In the genomic region with DNA sequence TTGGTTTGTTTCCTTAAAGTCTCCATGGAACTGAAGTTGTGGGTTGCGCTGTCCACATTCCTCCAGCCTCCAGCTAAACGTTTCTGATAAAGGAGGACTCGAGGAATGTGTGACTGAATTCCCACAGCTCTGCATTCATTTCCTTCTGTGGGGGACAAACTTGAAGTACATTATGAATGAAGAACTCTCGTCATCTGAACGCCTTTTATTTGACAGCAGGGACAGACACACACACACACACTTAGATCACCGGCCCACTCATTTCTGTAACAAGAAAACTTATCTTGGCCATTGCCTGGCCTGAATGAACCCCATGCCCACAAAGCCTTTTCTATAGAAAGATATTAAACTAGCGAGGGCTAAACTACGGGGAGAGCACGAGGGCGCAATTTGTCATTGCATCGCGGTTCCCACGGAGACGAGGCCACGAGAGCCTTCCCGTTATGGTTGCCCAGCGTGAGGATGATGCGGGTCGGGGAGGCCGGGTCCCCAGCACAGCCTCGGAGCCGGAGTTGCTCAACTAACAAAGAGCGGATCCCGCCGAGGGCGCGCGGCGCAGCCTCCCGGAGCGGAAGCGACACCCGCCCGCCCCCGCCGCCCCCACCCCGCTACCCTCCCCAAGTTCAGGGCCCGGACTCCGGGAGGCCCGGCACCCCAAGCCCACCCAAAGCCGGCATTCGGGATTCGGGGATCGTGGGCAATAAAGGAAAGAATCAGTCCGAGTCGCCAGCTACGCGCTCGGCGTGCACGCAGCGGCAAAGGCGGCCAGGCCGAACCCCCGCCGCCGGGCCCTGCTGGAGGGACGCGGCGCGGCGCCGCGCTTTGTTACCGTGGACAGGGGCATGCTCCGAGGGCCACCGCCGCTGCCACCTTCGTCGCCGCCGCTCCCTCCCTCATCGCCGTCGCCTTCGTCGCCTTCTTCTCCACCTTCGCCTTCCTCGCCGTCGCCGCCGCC, we compare ENCODE assay signal across 8 mouse cellular contexts. TPM values are rescaled to one million over a fixed set of nuclear protein-coding genes. Genes with fewer than 3 reads are reported as not detected.
DNase-seq lines count a peak whose midpoint lies in the region; ATAC-seq and TF ChIP-seq lines count a peak whose summit lies in the region.

No protein-coding gene starts in this region.

- H3K4me2 ChIP-seq in forebrain, postnatal 0 days (ENCODE audit: low read depth): peak overlapping the region; percentile 62
- peak overlapping the region; percentile 83 for H3K4me2 ChIP-seq in hindbrain, embryonic 13.5 days
- peak overlapping the region; percentile 80 for H3K4me2 ChIP-seq in limb, embryonic 13.5 days (replicated peaks)
- peak overlapping the region; percentile 76 for H3K4me2 ChIP-seq in midbrain, embryonic 14.5 days (ENCODE audit: low read length)

- no peaks in the 10 kb centered on the region for H3K36me3 ChIP-seq in forebrain, postnatal 0 days (ENCODE audit: insufficient read depth)
- H3K36me3 ChIP-seq in hindbrain, embryonic 13.5 days: no peaks in the 10 kb centered on the region
- no peaks in the 10 kb centered on the region; the same call in 1 of the 2 replicates for H3K36me3 ChIP-seq in limb, embryonic 13.5 days
- H3K36me3 ChIP-seq in midbrain, embryonic 14.5 days (ENCODE audit: control insufficient read depth, insufficient read depth, low read length): no peaks in the 10 kb centered on the region

- peak overlapping the region; percentile 99 for H3K27ac ChIP-seq in cerebellum, adult 2 months (ENCODE audit: insufficient read depth, low read length)
- peak overlapping the region; percentile 100 for H3K27ac ChIP-seq in forebrain, postnatal 0 days (ENCODE audit: low read depth, low read length)
- H3K27ac ChIP-seq in hindbrain, embryonic 13.5 days: peak overlapping the region; percentile 100
- H3K27ac ChIP-seq in limb, embryonic 13.5 days: peak overlapping the region; percentile 99
- H3K27ac ChIP-seq in midbrain, embryonic 14.5 days (replicated peaks; ENCODE audit: low read depth, low read length): peak overlapping the region; percentile 99

- H3K4me3 ChIP-seq in cerebellum, adult 2 months (replicated peaks; ENCODE audit: insufficient read depth, low read depth, low read length): peak overlapping the region; percentile 98
- peak overlapping the region; percentile 80 for H3K4me3 ChIP-seq in forebrain, postnatal 0 days (ENCODE audit: low read depth, low read length)
- H3K4me3 ChIP-seq in hindbrain, embryonic 13.5 days: peak overlapping the region; percentile 93
- H3K4me3 ChIP-seq in limb, embryonic 13.5 days: peak overlapping the region; percentile 98
- peak overlapping the region; percentile 96 for H3K4me3 ChIP-seq in midbrain, embryonic 14.5 days (replicated peaks; ENCODE audit: low read depth, low read length)

- H3K27me3 ChIP-seq in cerebellum, adult 2 months (ENCODE audit: control insufficient read depth, insufficient read depth, low read length): no peaks in the 10 kb centered on the region
- no peaks in the 10 kb centered on the region for H3K27me3 ChIP-seq in forebrain, postnatal 0 days (ENCODE audit: insufficient read depth, low read length)
- H3K27me3 ChIP-seq in hindbrain, embryonic 13.5 days: no peaks in the 10 kb centered on the region
- no peaks in the 10 kb centered on the region for H3K27me3 ChIP-seq in limb, embryonic 13.5 days
- no peaks in the 10 kb centered on the region for H3K27me3 ChIP-seq in midbrain, embryonic 14.5 days (ENCODE audit: control insufficient read depth, insufficient read depth, low read length)

- TF ChIP-seq CTCF in cerebellum, adult 2 months (IDR thresholded peaks at IDR 0.05; ENCODE audit: borderline replicate concordance, insufficient read depth, low read depth, low read length): no peak
- TF ChIP-seq CTCF in forebrain, postnatal 0 days (IDR thresholded peaks at IDR 0.05; ENCODE audit: low read depth): no peak

- ATAC-seq in forebrain, postnatal 0 days: peak; percentile 10
- ATAC-seq in hindbrain, embryonic 13.5 days (ENCODE audit: low FRiP score): peak; percentile 5
- ATAC-seq in limb, embryonic 13.5 days (ENCODE audit: low FRiP score, low read depth): no peak
- peak; percentile 28 for ATAC-seq in midbrain, embryonic 14.5 days (ENCODE audit: low FRiP score, low TSS enrichment)

- WGBS in cerebellum, adult 2 months: under 1% methylated on average over 83 of the region's 83 CpGs
- whole genome bisulfite sequencing in forebrain, postnatal 0 days: under 1% methylated on average over 83 of the region's 83 CpGs
- under 1% methylated on average over 54 of the region's 83 CpGs for WGBS in hindbrain, embryonic 13.5 days
- WGBS in limb, embryonic 13.5 days: under 1% methylated on average over 82 of the region's 83 CpGs
- under 1% methylated on average over 83 of the region's 83 CpGs for WGBS in midbrain, embryonic 14.5 days

- no peaks in the 10 kb centered on the region for H3K9me3 ChIP-seq in forebrain, postnatal 0 days (ENCODE audit: low read length)
- H3K9me3 ChIP-seq in hindbrain, embryonic 13.5 days: no peaks in the 10 kb centered on the region
- no peaks in the 10 kb centered on the region for H3K9me3 ChIP-seq in limb, embryonic 13.5 days
- no peaks in the 10 kb centered on the region for H3K9me3 ChIP-seq in midbrain, embryonic 14.5 days (ENCODE audit: control insufficient read depth, low read length)

- DNase-seq in kidney, adult 18-20 months: peak; percentile 51
- DNase-seq in kidney, adult 11 months: no peak
- DNase-seq in cerebellum, adult 2 months: peak; percentile 49 to 57
- DNase-seq in forebrain, postnatal 0 days: peak; percentile 54
- peak; percentile 80 for DNase-seq in midbrain, embryonic 14.5 days
- peak; percentile 52 to 66 for DNase-seq in spleen, postnatal 10 days (ENCODE audit: low spot score in 2 of 2)

- peaks cover 4% of the 10 kb centered on the region; the same call in 1 of the 2 replicates for H3K4me1 ChIP-seq in cerebellum, adult 2 months (ENCODE audit: control insufficient read depth, insufficient read depth, low read length)
- peaks cover 12% of the 10 kb centered on the region; the same call in 1 of the 2 replicates for H3K4me1 ChIP-seq in forebrain, postnatal 0 days (ENCODE audit: insufficient read depth)
- H3K4me1 ChIP-seq in hindbrain, embryonic 13.5 days (replicated peaks): peaks cover 38% of the 10 kb centered on the region
- H3K4me1 ChIP-seq in limb, embryonic 13.5 days: peaks cover 28% of the 10 kb centered on the region
- peaks cover 37% of the 10 kb centered on the region for H3K4me1 ChIP-seq in midbrain, embryonic 14.5 days (ENCODE audit: control insufficient read depth, insufficient read depth, low read length)

- no peak for TF ChIP-seq POLR2A in cerebellum, adult 2 months (IDR thresholded peaks at IDR 0.05; ENCODE audit: borderline replicate concordance, insufficient read depth, low read length)

- peak overlapping the region; percentile 99 for H3K9ac ChIP-seq in forebrain, postnatal 0 days
- H3K9ac ChIP-seq in hindbrain, embryonic 13.5 days: peak overlapping the region; percentile 99
- peak overlapping the region; percentile 99 for H3K9ac ChIP-seq in limb, embryonic 13.5 days
- peak overlapping the region; percentile 99 for H3K9ac ChIP-seq in midbrain, embryonic 14.5 days (replicated peaks; ENCODE audit: low read length)

RNA-seq across cellular contexts. Expression of a gene that starts 1.0 kb away (rescaled TPM):
- 49.2 and 52.7 TPM in 2 replicates for polyA plus RNA-seq in cerebellum, adult 2 months (2012; rRNA removed)
- total RNA-seq in forebrain, postnatal 0 days (2014; rRNA removed): 60.2 and 67.6 TPM in 2 replicates
- polyA plus RNA-seq in forebrain, postnatal 0 days (2015; fragmentation: Nextera tagmentation; extraction: Ambion mirVana): 42.3 and 49.7 TPM in 2 replicates
- 60.4 and 64.1 TPM in 2 replicates for polyA plus RNA-seq in hindbrain, embryonic 13.5 days (2015; fragmentation: Nextera tagmentation; extraction: Ambion mirVana)
- polyA plus RNA-seq in limb, embryonic 13.5 days (2015; fragmentation: Nextera tagmentation; extraction: Ambion mirVana): 63.7 and 64.1 TPM in 2 replicates
- polyA plus RNA-seq in midbrain, embryonic 14.5 days (2014; fragmentation: Nextera tagmentation; extraction: Ambion mirVana): 68.2 and 76.7 TPM in 2 replicates
